Mouse (Mus musculus): ENCODE results near the gene E030030I06Rik. TPM values are rescaled to one million over a fixed set of nuclear protein-coding genes. Genes with fewer than 3 reads are reported as not detected.

E030030I06Rik gene
- polyA plus RNA-seq (2014; fragmentation: Illumina TruSeq; extraction: RNeasy Lipid Tissue Mini Kit (QIAGEN cat#74804); ENCODE audit: low read depth, low replicate concordance) = not detected

GRCm38 (mm10) chr10:22149073-22149690 is at the start of gene E030030I06Rik:
TSS of gene E030030I06Rik (minus strand) at chr10:22149270.

DNA sequence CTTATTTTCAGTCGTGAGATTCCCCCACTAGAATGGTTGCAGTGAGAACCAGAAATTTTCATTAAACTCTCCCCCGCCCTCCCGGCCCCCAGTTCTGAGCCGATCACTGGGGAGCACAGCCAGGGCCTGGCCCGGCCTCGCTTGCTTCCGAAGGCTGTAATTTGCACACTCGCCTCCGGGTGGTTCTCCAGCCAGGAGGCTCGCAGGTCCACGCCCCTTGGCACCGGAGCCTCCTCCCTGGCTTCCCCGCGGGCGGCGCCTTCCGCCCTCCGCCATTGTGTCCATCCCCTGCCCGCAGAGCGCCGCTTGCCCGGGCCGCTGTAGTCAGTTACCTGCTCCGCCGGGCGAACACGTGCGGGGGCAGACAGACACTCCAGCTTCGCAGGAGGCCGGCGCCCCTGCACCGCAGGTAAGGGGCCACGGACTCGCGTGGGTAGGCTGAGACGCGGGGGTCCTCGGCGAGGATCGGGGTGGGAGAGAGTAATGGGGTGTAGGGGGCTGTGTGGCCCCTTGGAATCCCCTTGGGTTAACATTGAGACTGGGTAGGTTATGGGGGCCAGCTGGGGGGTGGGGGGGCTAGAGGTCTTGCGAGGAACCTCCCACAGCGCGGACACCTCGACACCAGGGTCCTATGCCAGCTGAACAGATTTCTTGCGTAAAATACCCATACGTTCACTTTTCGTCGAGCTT is 9.4 kb upstream of the E030030I06Rik start, which contains the start of the genes Raet1e and H60b:
Gene Raet1e, plus strand, starts transcription at position 260 of the 690 bp plus-strand sequence.
Gene H60b, plus strand, starts transcription at position 277 of the 690 bp plus-strand sequence.

GRCm38 (mm10) chr10:22067979-22068378 is 81.1 kb downstream of the E030030I06Rik start, which contains the start of gene 4930444G20Rik:
TSS of gene 4930444G20Rik (minus strand) at chr10:22068079.

Other genes with a start within 250 kb of the E030030I06Rik start
- 26.9 TPM for gene 4930444G20Rik, start 81.2 kb downstream of the E030030I06Rik start, polyA plus RNA-seq (2014; fragmentation: Illumina TruSeq; extraction: RNeasy Lipid Tissue Mini Kit (QIAGEN cat#74804); ENCODE audit: low read depth, low replicate concordance)
- 0.38 TPM for gene Raet1e, start 9.3 kb upstream of the E030030I06Rik start, polyA plus RNA-seq (2014; fragmentation: Illumina TruSeq; extraction: RNeasy Lipid Tissue Mini Kit (QIAGEN cat#74804); ENCODE audit: low read depth, low replicate concordance)
- not detected for gene H60b, start 9.3 kb upstream of the E030030I06Rik start, polyA plus RNA-seq (2014; fragmentation: Illumina TruSeq; extraction: RNeasy Lipid Tissue Mini Kit (QIAGEN cat#74804); ENCODE audit: low read depth, low replicate concordance)
- gene Raet1d, start 211.3 kb upstream of the E030030I06Rik start, polyA plus RNA-seq (2014; fragmentation: Illumina TruSeq; extraction: RNeasy Lipid Tissue Mini Kit (QIAGEN cat#74804); ENCODE audit: low read depth, low replicate concordance) = 0.71 TPM

Data from testis, adult 10 weeks (tissue).